Mouse (Mus musculus) midbrain, embryonic 14.5 days (tissue): ENCODE data around the gene Fam19a5. TPM values are rescaled to one million over a fixed set of nuclear protein-coding genes. Genes with fewer than 3 reads are reported as not detected.
A peak's percentile ranks its signal among the peaks of the same experiment; 100 is the strongest.

Source experiments
- ATAC-seq: fragments of 200-750 bp; cut with Nextera tagmentation; 2 replicates; pipeline ENCODE4 v1.8.0; 2017; ENCODE audit warnings: moderate number of reproducible peaks, moderate library complexity; ENCODE audit not compliant: low FRiP score, low TSS enrichment
- DNase-seq: peaks from one replicate; pipeline ENCODE4 v3.0.0-alpha.2; 2015
- H3K27ac ChIP-seq: fragments of 300-500 bp; sonication (generic); replicated peaks from 2 replicates; pipeline ENCODE4 v1.5.1; 2014; ENCODE audit warnings: mild to moderate bottlenecking, low read depth, low read length, moderate library complexity
- H3K27me3 ChIP-seq: fragments of 300-500 bp; sonication (generic); 2 replicates; pipeline ENCODE4 v1.6.1; 2014; ENCODE audit warnings: low read length, control low read depth, mixed read lengths; ENCODE audit not compliant: control insufficient read depth, insufficient read depth
- H3K36me3 ChIP-seq: fragments of 300-500 bp; sonication (generic); 2 replicates; pipeline ENCODE4 v1.6.1; 2014; ENCODE audit warnings: low read length, control low read depth; ENCODE audit not compliant: control insufficient read depth, insufficient read depth
- H3K4me1 ChIP-seq: fragments of 300-500 bp; sonication (generic); 2 replicates; pipeline ENCODE4 v1.6.1; 2014; ENCODE audit warnings: mild to moderate bottlenecking, antibody characterized with exemption, low read length, control low read depth; ENCODE audit not compliant: control insufficient read depth, insufficient read depth
- H3K4me2 ChIP-seq: fragments of 300-500 bp; sonication (generic); 2 replicates; pipeline ENCODE4 v1.6.1; 2014; ENCODE audit warnings: mild to moderate bottlenecking, low read length, moderate library complexity
- H3K4me3 ChIP-seq: fragments of 300-500 bp; sonication (generic); replicated peaks from 2 replicates; pipeline ENCODE4 v1.5.1; 2014; ENCODE audit warnings: low read depth, low read length
- H3K9ac ChIP-seq: fragments of 300-500 bp; sonication (generic); replicated peaks from 2 replicates; pipeline ENCODE4 v1.6.1; 2014; ENCODE audit warnings: mild to moderate bottlenecking, low read length, moderate library complexity
- H3K9me3 ChIP-seq: fragments of 300-500 bp; sonication (generic); 2 replicates; pipeline ENCODE4 v1.6.1; 2016; ENCODE audit warnings: low read length, control low read depth, mixed read lengths; ENCODE audit not compliant: control insufficient read depth
- WGBS: fragments of 180-500 bp; shearing (Covaris S2); extraction: QIAGEN DNeasy Blood & Tissue Kit; methylation state at CpG from one replicate; pipeline ENCODE4 v1.1.7; 2014; 5-methylcytosine and 5-hydroxymethylcytosine counted together
- polyA plus RNA-seq: library from polyadenylated mRNA; unstranded; fragments of >200 nt; fragmentation: Nextera tagmentation; extraction: Ambion mirVana; gene quantifications from 2 replicates; pipeline ENCODE4 v1.2.1, GENCODE M21; 2014

Gene Fam19a5
- polyA plus RNA-seq, 1 experiment from 2014 or later = 24.4 TPM

DNA sequence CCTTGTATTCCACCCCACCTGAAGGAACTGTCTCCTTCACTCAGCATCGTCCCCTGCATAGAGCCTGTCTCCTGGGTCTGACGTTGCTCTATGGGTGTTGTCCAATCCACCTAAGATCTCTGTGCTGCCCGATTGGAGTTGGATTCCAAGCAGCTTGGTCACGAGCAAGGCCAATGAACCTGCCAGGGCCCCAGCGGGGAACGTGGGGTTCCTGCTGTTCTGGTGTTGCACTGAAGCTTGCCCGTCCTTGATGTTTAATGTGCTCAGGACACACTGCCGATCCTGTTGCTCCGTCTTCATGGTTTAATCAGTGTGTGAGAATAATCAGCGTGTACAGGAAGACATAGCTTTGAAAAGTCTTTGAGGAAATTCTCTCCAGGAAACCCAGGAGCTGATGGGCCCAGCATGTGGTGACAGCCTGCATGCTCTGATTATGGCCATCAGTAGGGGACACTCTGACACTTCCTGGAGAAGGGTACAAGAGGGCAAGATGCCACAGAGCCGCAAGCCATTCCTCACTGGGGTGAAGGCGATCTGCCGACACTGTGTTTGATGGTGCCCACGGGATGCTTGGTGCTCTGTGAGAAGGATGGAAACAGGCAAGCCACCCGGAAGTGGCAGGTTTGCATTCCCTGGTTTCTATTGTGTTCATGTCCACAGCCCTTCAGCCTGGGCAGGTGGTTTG is 147.3 kb downstream of the Fam19a5 start:
- Histone ChIP-seq H3K27ac (no peak overlapping the region), H3K4me1 (peaks cover 6% of the 10 kb centered on the region; the same call in 1 of the 2 replicates), H3K9me3 (no peaks in the 10 kb centered on the region), H3K4me2 (no peak overlapping the region), H3K4me3 (no peak overlapping the region), H3K9ac (no peak overlapping the region), H3K27me3 (no peaks in the 10 kb centered on the region), H3K36me3 (no peaks in the 10 kb centered on the region)
- DNase-seq (no peak), ATAC-seq (no peak)
- 78% methylated on average over 15 of the region's 15 CpGs for WGBS

DNA sequence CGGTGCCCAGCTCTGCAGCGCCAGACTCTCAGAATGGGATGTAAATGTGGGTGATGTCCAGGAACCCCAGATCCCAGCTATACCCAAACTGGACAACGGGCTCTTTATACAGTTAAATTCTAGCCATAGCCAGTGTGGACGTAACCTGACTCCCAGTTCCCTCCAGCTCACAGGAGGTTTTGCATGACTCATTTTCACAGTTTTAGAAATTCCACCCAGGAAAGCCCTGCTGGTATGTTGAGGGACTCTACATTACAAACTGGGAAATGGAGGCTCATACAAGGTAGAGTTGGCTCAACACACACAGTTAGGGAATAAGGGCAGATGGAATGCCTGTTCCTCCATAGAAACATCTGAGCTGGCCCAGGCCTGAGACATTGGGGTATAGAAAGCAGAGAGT is 147.9 kb downstream of the Fam19a5 start:
- 94% methylated on average over 4 of the region's 4 CpGs for whole genome bisulfite sequencing
- DNase-seq = no peak
- H3K27ac ChIP-seq = no peak overlapping the region
- no peaks in the 10 kb centered on the region for H3K27me3 ChIP-seq
- H3K4me3 ChIP-seq = no peak overlapping the region
- ATAC-seq = no peak
- H3K4me2 ChIP-seq = no peak overlapping the region
- no peaks in the 10 kb centered on the region for H3K36me3 ChIP-seq
- H3K9me3 ChIP-seq = no peaks in the 10 kb centered on the region
- H3K9ac ChIP-seq = no peak overlapping the region
- peaks cover 3% of the 10 kb centered on the region; the same call in 1 of the 2 replicates for H3K4me1 ChIP-seq

- Histone ChIP-seq H3K4me3 (no peak overlapping the region), H3K27ac (no peak overlapping the region), H3K9ac (no peak overlapping the region), H3K4me2 (no peak overlapping the region), H3K36me3 (no peaks in the 10 kb centered on the region), H3K27me3 (no peaks in the 10 kb centered on the region), H3K9me3 (no peaks in the 10 kb centered on the region), H3K4me1 (peaks cover 7% of the 10 kb centered on the region)
- 97% methylated on average over 7 of the region's 7 CpGs for WGBS
- no peak for ATAC-seq
- DNase-seq = no peak
These were observed 148.3 kb downstream of the Fam19a5 start for GRCm38 (mm10) chr15:87692394-87692793.

DNA sequence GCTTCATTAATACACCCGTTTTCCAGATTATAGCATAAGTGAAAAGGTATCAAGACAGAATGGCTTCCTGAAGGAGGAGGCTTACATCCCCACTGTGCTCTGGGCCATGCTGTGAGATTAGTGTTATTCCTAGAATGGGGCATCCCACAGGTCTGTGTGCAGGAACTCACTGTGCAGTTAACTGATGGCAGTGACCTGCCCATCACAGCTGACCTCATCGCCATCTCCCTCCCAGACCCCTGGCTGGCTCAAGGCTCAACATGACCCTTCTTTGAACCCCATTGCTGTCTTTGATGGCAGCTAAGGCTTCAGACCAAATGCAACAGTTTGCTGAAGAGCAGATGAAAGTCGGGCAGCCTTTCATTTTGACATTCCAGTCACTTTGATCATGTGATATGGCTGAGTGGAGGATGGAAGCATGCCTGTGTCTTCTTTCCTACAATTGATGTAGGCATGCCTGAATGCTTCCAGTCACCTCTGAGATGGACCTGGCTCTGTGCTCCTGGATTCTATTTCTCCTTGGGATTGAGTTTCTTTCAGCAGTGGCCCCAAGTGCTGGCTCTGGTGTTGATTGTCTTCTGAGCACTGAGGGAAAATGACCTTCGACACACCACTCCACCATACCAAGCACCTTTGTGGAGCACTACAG is 148.9 kb downstream of the Fam19a5 start:
- H3K9ac ChIP-seq = no peak overlapping the region
- WGBS = 87% methylated on average over 4 of the region's 4 CpGs
- H3K4me3 ChIP-seq = no peak overlapping the region
- no peaks in the 10 kb centered on the region for H3K27me3 ChIP-seq
- H3K4me1 ChIP-seq = peaks cover 11% of the 10 kb centered on the region
- DNase-seq = no peak
- no peak for ATAC-seq
- H3K27ac ChIP-seq = no peak overlapping the region
- no peak overlapping the region for H3K4me2 ChIP-seq
- H3K9me3 ChIP-seq = no peaks in the 10 kb centered on the region
- no peaks in the 10 kb centered on the region for H3K36me3 ChIP-seq

DNA sequence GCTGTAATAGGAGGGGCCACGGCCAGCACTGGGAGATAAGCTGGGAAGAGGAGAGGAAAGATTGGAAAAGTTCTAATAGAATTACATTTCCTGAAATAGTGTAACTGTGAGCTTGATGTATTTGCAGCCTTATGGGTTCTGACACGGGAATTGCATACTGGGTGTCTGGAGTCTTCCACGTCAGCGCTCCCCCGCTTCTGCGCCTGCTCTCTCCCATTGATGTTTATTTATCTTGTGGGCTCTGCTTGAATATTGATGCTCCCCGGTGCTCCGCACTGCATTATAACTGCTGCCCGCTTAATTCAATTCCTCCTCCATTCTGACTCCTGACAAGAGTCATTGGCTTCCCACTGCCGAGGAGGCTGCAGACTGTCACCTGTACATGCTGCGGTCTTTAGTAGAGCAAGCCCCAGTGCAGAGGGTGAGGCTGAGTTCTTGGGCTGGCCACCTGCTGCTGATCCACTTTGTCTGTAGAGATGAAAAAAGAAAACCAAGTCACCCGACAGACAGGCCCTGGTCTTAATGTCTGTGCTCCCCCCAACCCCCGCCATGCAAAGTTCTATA is 153.4 kb downstream of the Fam19a5 start:
- H3K4me1 ChIP-seq = peaks cover 11% of the 10 kb centered on the region
- H3K9me3 ChIP-seq = peaks cover 7% of the 10 kb centered on the region; the same call in 1 of the 2 replicates
- no peaks in the 10 kb centered on the region for H3K36me3 ChIP-seq
- H3K27me3 ChIP-seq = no peaks in the 10 kb centered on the region
- no peak overlapping the region for H3K9ac ChIP-seq
- 54% methylated on average over 13 of the region's 13 CpGs for WGBS
- DNase-seq (peak; percentile 57), ATAC-seq (no peak)
- H3K4me3 ChIP-seq = no peak overlapping the region
- peak overlapping the region; percentile 38; the same call in 1 of the 2 replicates for H3K27ac ChIP-seq
- H3K4me2 ChIP-seq = no peak overlapping the region

- no peak for ATAC-seq
- 73% methylated on average over 14 of the region's 14 CpGs for WGBS
- no peaks in the 10 kb centered on the region for H3K27me3 ChIP-seq
- no peak overlapping the region for H3K27ac ChIP-seq
- peaks cover 7% of the 10 kb centered on the region; the same call in 1 of the 2 replicates for H3K9me3 ChIP-seq
- H3K36me3 ChIP-seq = no peaks in the 10 kb centered on the region
- H3K4me3 ChIP-seq = no peak overlapping the region
- H3K4me2 ChIP-seq = no peak overlapping the region
- peaks cover 11% of the 10 kb centered on the region for H3K4me1 ChIP-seq
- DNase-seq = peak; percentile 65
- no peak overlapping the region for H3K9ac ChIP-seq
These were observed 154.6 kb downstream of the Fam19a5 start for GRCm38 (mm10) chr15:87698562-87699320.

- no peak for ATAC-seq
- Histone ChIP-seq H3K4me2 (no peak overlapping the region), H3K4me1 (0 out of 2 replicates have a peak, but pooled peaks cover 1% of the 10 kb centered on the region), H3K36me3 (0 out of 2 replicates have a peak, but pooled peaks cover 6% of the 10 kb centered on the region), H3K27ac (no peak overlapping the region), H3K4me3 (no peak overlapping the region), H3K9me3 (peaks cover 7% of the 10 kb centered on the region; the same call in 1 of the 2 replicates), H3K9ac (no peak overlapping the region), H3K27me3 (no peaks in the 10 kb centered on the region)
- no peak for DNase-seq
- WGBS = 97% methylated on average over 1 of the region's 1 CpGs
These were observed 158.7 kb downstream of the Fam19a5 start for GRCm38 (mm10) chr15:87702821-87703220.

DNA sequence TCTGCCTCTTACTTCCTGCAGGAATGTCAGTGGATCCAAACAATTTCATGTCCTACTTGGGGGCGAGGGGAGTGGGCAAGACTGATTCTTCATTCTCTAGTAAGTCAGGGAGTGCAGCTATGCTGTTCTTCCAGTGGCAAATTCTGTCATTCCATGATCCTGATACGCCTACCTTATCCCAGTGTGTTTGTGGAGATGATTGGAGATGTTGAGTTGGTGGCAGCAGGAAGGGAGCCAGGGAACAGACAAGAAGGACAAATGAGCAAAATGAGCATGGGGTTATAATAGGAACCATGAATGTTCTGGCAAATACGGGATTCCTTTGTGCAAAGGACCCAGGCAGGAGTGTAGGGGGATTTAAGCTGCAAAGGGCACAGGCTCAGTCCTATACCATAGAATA is 159.2 kb downstream of the Fam19a5 start:
- H3K9ac ChIP-seq = no peak overlapping the region
- no peak for DNase-seq
- H3K27ac ChIP-seq = no peak overlapping the region
- H3K9me3 ChIP-seq = peaks cover 7% of the 10 kb centered on the region; the same call in 1 of the 2 replicates
- no peaks in the 10 kb centered on the region for H3K4me1 ChIP-seq
- H3K36me3 ChIP-seq = 0 out of 2 replicates have a peak, but pooled peaks cover 6% of the 10 kb centered on the region
- H3K4me3 ChIP-seq = no peak overlapping the region
- no peak overlapping the region for H3K4me2 ChIP-seq
- H3K27me3 ChIP-seq = no peaks in the 10 kb centered on the region
- no peak for ATAC-seq
- WGBS = 93% methylated on average over 3 of the region's 3 CpGs
